Mouse (Mus musculus): ENCODE measurements around the gene Mdfic. TPM values are rescaled to one million over a fixed set of nuclear protein-coding genes. Genes with fewer than 3 reads are reported as not detected.

Gene Mdfic
- polyA plus RNA-seq, 1 experiment from 2014 or later, result 10.2 TPM

DNA sequence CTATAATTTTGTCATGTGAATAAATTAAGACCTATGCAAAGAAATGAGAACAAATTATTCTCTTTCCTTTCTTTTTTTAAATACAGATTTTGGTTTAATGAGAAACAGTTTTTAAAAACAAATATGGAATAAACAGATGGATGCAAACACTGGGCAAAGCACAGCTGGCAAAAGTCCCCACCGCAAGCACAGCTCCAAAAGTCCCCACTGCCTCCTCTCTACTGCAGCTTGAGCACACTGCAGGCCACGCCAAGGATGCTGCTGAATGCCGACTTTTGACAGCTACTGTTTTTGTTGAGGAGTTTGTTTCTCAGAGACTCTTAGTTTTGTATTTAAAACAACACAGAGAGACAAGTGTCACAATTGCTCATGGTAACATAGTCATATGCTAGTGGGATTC lies 104.8 kb downstream of the Mdfic start:
- H3K36me3 ChIP-seq, result no peaks in the 10 kb centered on the region
- H3K27ac ChIP-seq, result no peak overlapping the region
- no peaks in the 10 kb centered on the region for H3K27me3 ChIP-seq
- no peak overlapping the region for H3K4me2 ChIP-seq
- H3K9me3 ChIP-seq, result no peaks in the 10 kb centered on the region
- no peaks in the 10 kb centered on the region for H3K4me1 ChIP-seq
- no peak overlapping the region for H3K9ac ChIP-seq
- H3K4me3 ChIP-seq, result no peak overlapping the region
- 72% methylated on average over 3 of the region's 3 CpGs for WGBS
- ATAC-seq (ENCODE audit: insufficient number of reproducible peaks, low FRiP score, low TSS enrichment, low read depth), result no peak

- 55% methylated on average over 2 of the region's 2 CpGs for WGBS
- H3K4me3 ChIP-seq, result no peak overlapping the region
- ATAC-seq (ENCODE audit: insufficient number of reproducible peaks, low FRiP score, low TSS enrichment, low read depth), result no peak
These were observed 109.4 kb downstream of the Mdfic start for GRCm38 (mm10) chr6:15829812-15830211.

GRCm38 (mm10) chr6:15830651-15831050 lies 110.2 kb downstream of the Mdfic start:
- WGBS, result 86% methylated on average over 1 of the region's 1 CpGs
- Histone ChIP-seq H3K27me3 (no peaks in the 10 kb centered on the region), H3K4me1 (no peaks in the 10 kb centered on the region), H3K4me2 (no peak overlapping the region), H3K9me3 (no peaks in the 10 kb centered on the region), H3K27ac (no peak overlapping the region), H3K4me3 (no peak overlapping the region), H3K36me3 (no peaks in the 10 kb centered on the region), H3K9ac (no peak overlapping the region)
- ATAC-seq (ENCODE audit: insufficient number of reproducible peaks, low FRiP score, low TSS enrichment, low read depth), result no peak

More at GRCm38 (mm10) chr6:15829812-15830211, 109.4 kb downstream of the Mdfic start:
- H3K27me3 ChIP-seq, result no peaks in the 10 kb centered on the region
- H3K4me2 ChIP-seq, result no peak overlapping the region
- no peaks in the 10 kb centered on the region for H3K4me1 ChIP-seq
- no peak overlapping the region for H3K9ac ChIP-seq
- H3K9me3 ChIP-seq, result no peaks in the 10 kb centered on the region
- no peaks in the 10 kb centered on the region for H3K36me3 ChIP-seq
- H3K27ac ChIP-seq, result no peak overlapping the region

GRCm38 (mm10) chr6:15837695-15838094 lies 117.2 kb downstream of the Mdfic start:
- Histone ChIP-seq H3K9me3 (no peaks in the 10 kb centered on the region), H3K27me3 (no peaks in the 10 kb centered on the region), H3K4me3 (no peak overlapping the region), H3K27ac (no peak overlapping the region), H3K4me1 (no peaks in the 10 kb centered on the region), H3K36me3 (no peaks in the 10 kb centered on the region), H3K4me2 (no peak overlapping the region), H3K9ac (no peak overlapping the region)
- WGBS, result 78% methylated on average over 3 of the region's 3 CpGs
- no peak for ATAC-seq (ENCODE audit: insufficient number of reproducible peaks, low FRiP score, low TSS enrichment, low read depth)

DNA sequence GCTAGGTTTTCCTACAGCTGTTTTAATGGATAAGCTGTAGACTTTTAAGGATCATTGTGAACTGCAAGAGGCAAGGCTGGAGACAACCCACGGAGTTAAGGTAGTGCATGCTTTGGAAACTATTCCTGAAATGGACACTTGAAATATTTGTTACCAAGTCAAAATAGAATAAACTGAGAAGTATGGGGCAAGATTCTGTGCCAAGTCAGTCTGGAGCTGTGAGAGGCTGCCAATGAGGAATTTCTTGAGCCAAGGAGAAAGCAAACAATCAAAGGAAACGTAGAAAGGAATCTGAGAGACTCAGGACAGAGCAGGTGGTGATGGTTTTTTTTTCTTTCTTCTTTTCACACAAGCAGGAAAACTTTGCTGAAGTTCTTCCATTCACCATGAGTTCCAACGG lies 119.4 kb downstream of the Mdfic start:
- Histone ChIP-seq H3K4me1 (no peaks in the 10 kb centered on the region), H3K27ac (no peak overlapping the region), H3K4me2 (no peak overlapping the region), H3K27me3 (no peaks in the 10 kb centered on the region), H3K4me3 (no peak overlapping the region), H3K9ac (no peak overlapping the region), H3K9me3 (no peaks in the 10 kb centered on the region), H3K36me3 (no peaks in the 10 kb centered on the region)
- ATAC-seq (ENCODE audit: insufficient number of reproducible peaks, low FRiP score, low TSS enrichment, low read depth), result no peak
- 54% methylated on average over 3 of the region's 3 CpGs for WGBS

DNA sequence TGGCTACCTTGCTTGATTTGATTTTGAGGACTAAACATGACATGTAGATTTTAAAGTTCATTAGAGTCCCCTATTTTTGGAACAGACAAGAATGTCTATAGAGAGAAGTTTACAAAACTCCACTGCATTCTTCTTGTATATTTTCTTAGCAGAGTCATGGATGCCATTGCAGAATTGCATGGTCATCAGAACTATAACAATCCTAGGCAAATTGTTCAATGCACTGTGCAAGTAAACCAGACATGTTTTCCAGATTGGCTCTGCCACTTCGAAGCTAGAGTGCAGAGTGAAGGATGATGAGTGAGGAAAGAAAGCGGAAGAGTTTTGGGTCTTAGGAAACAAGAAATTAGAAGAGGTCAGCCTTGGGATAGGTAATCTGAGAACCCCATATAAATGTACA lies 120.0 kb downstream of the Mdfic start:
- no peak overlapping the region for H3K9ac ChIP-seq
- no peaks in the 10 kb centered on the region for H3K36me3 ChIP-seq
- H3K4me1 ChIP-seq, result no peaks in the 10 kb centered on the region
- H3K27ac ChIP-seq, result no peak overlapping the region
- 90% methylated on average over 2 of the region's 2 CpGs for WGBS
- no peaks in the 10 kb centered on the region for H3K9me3 ChIP-seq
- H3K4me2 ChIP-seq, result no peak overlapping the region
- H3K27me3 ChIP-seq, result no peaks in the 10 kb centered on the region
- no peak overlapping the region for H3K4me3 ChIP-seq
- no peak for ATAC-seq (ENCODE audit: insufficient number of reproducible peaks, low FRiP score, low TSS enrichment, low read depth)

DNA sequence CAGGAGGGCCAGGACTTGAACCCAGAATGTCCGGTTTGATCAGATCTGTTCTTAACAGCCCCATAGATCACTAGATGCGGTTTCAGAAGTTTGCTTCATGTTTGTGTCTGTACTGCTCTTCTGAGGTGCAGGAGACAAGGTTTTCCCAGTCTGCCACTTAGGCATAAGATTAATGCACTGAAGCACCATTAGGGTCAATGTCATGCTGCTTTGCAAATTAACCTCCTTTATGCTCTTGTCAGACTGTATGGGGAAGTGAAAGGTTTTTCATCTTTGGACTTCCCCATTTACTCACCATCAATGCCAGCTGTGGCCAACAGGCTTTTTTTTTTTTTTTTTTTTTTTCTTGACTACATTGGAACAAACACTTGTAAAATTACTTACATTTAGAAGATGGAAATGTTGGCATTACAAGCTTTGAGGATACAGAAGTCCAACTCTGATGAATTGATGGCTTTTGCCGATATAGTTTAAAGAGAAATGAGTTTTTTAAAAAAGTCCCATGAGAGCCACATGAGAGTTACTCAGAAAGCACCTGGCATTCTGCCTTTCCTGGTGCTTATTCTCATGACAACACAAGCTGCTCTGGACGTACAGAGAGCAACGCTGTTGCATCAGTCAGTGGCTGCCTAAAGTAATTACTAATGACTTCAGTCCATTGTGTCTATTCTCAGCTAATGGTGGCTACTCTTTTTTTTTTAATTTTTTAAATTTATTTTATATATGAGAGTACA lies 121.2 kb downstream of the Mdfic start:
- Histone ChIP-seq H3K27ac (no peak overlapping the region), H3K4me2 (no peak overlapping the region), H3K36me3 (no peaks in the 10 kb centered on the region), H3K4me1 (no peaks in the 10 kb centered on the region), H3K27me3 (no peaks in the 10 kb centered on the region), H3K9ac (no peak overlapping the region), H3K4me3 (no peak overlapping the region), H3K9me3 (no peaks in the 10 kb centered on the region)
- WGBS, result 73% methylated on average over 5 of the region's 5 CpGs
- ATAC-seq (ENCODE audit: insufficient number of reproducible peaks, low FRiP score, low TSS enrichment, low read depth), result no peak

DNA sequence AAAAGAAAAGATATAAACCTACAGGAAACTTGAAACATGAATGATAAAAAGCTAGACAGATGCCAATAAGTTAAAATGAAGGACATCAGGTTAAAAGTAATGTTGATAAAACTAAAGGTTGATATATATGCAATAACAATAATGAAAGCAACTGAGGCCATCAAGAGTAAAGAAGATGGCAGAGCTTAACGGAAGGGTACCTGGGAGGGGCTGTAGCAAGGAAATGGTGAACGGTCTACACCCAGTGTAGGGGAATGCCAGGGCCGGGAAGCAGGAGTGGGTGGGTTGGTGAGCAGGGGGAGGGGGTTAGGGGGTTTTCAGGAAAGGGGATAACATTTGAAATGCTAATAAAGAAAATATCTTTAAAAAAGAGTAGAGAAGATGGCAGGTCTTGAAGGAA lies 122.8 kb downstream of the Mdfic start:
- H3K36me3 ChIP-seq, result no peaks in the 10 kb centered on the region
- no peak overlapping the region for H3K27ac ChIP-seq
- WGBS, result 92% methylated on average over 3 of the region's 3 CpGs
- H3K4me2 ChIP-seq, result no peak overlapping the region
- no peaks in the 10 kb centered on the region for H3K4me1 ChIP-seq
- no peak overlapping the region for H3K4me3 ChIP-seq
- ATAC-seq (ENCODE audit: insufficient number of reproducible peaks, low FRiP score, low TSS enrichment, low read depth), result no peak
- H3K9ac ChIP-seq, result no peak overlapping the region
- no peaks in the 10 kb centered on the region for H3K27me3 ChIP-seq
- no peaks in the 10 kb centered on the region for H3K9me3 ChIP-seq

DNA sequence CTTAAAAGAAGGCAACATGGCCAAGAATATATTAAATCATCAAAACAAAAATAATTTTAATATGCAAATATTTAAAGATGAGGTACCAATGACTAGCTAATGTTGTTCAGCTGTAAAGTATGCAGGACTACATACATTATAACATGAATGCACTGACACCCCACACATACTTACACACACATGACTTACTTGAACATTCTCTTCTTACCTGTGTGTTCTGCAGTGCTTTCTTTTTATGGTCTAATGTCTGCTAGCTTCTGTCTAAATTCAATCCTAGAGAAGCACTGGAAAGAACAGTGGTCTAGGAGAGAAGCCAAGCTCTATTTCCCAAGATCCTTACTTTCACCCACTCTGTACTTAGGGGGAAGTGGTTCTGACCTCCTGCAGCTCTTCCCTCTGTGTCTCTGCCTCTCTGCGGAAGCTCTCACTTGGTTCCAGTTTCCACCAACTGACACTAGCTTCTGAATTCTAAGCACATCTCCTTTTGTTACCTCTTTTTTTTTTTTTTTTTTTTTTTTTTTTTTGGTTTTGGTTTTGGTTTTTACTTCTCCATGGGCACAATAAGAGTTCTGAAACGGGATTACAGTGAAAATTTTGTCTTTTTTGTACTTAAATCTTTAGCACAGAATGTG lies 125.4 kb downstream of the Mdfic start:
- H3K4me1 ChIP-seq, result no peaks in the 10 kb centered on the region
- no peak overlapping the region for H3K27ac ChIP-seq
- no peaks in the 10 kb centered on the region for H3K36me3 ChIP-seq
- no peak for ATAC-seq (ENCODE audit: insufficient number of reproducible peaks, low FRiP score, low TSS enrichment, low read depth)
- no peak overlapping the region for H3K9ac ChIP-seq
- H3K4me2 ChIP-seq, result no peak overlapping the region
- H3K27me3 ChIP-seq, result no peaks in the 10 kb centered on the region
- WGBS, result 64% methylated on average over 2 of the region's 2 CpGs
- no peak overlapping the region for H3K4me3 ChIP-seq
- no peaks in the 10 kb centered on the region for H3K9me3 ChIP-seq

All from limb, embryonic 15.5 days (tissue).